Mouse (Mus musculus) forebrain, embryonic 11.5 days (tissue): Measurements from ENCODE around the gene Rpl19. TPM values are rescaled to one million over a fixed set of nuclear protein-coding genes. Genes with fewer than 3 reads are reported as not detected.
A peak's percentile ranks its signal among the peaks of the same experiment; 100 is the strongest.

Source experiments
- ATAC-seq: fragments of 200-750 bp; cut with Nextera tagmentation; replicated peaks from 2 replicates; pipeline ENCODE4 v1.8.0; 2017; ENCODE audit warnings: moderate TSS enrichment; ENCODE audit not compliant: low FRiP score
- DNase-seq: peaks from one replicate; pipeline ENCODE4 v3.0.0-alpha.2; 2017; ENCODE audit warnings: low spot score
- H3K27ac ChIP-seq: fragments of 300-500 bp; sonication (generic); 2 replicates; pipeline ENCODE4 v1.5.1; 2014; ENCODE audit warnings: low read depth, low read length
- H3K27me3 ChIP-seq: fragments of 300-500 bp; sonication (generic); 2 replicates; pipeline ENCODE4 v1.6.1; 2014; ENCODE audit warnings: mild to moderate bottlenecking, low read length, mixed read lengths; ENCODE audit not compliant: control insufficient read depth, insufficient read depth
- H3K36me3 ChIP-seq: fragments of 300-500 bp; sonication (generic); 2 replicates; pipeline ENCODE4 v1.6.1; 2014; ENCODE audit warnings: mild to moderate bottlenecking, low read length, moderate library complexity, mixed read lengths; ENCODE audit not compliant: control insufficient read depth, insufficient read depth
- H3K4me1 ChIP-seq: fragments of 300-500 bp; sonication (generic); replicated peaks from 2 replicates; pipeline ENCODE4 v1.6.1; 2014; ENCODE audit warnings: low read length, mixed read lengths; ENCODE audit not compliant: control insufficient read depth, insufficient read depth
- H3K4me2 ChIP-seq: fragments of 300-500 bp; sonication (generic); 2 replicates; pipeline ENCODE4 v1.6.1; 2014; ENCODE audit warnings: low read depth, mild to moderate bottlenecking, low read length, moderate library complexity, mixed read lengths; ENCODE audit not compliant: severe bottlenecking
- H3K4me3 ChIP-seq: fragments of 300-500 bp; sonication (generic); 2 replicates; pipeline ENCODE4 v1.5.1; 2014; ENCODE audit warnings: low read depth, low read length
- H3K9ac ChIP-seq: fragments of 300-500 bp; sonication (generic); 2 replicates; pipeline ENCODE4 v1.6.1; 2014; ENCODE audit warnings: low read length
- H3K9me3 ChIP-seq: fragments of 300-500 bp; sonication (generic); 2 replicates; pipeline ENCODE4 v1.6.1; 2016; ENCODE audit warnings: low read length, mixed read lengths; ENCODE audit not compliant: control insufficient read depth
- WGBS: fragments of 180-500 bp; shearing (Covaris S2); extraction: QIAGEN DNeasy Blood & Tissue Kit; methylation state at CpG from one replicate; pipeline ENCODE4 v1.1.7; 2014; 5-methylcytosine and 5-hydroxymethylcytosine counted together
- polyA plus RNA-seq: library from polyadenylated mRNA; unstranded; fragments of >200 nt; fragmentation: Nextera tagmentation; extraction: Ambion mirVana; gene quantifications from 2 replicates; pipeline ENCODE4 v1.2.1, GENCODE M21; 2014

Gene Rpl19
- polyA plus RNA-seq, 1 experiment from 2014 or later: 897 TPM

- no peak for DNase-seq
- H3K4me1 ChIP-seq: peaks cover 20% of the 10 kb centered on the region
- H3K4me3 ChIP-seq: no peak overlapping the region
- no peak for ATAC-seq
- no peaks in the 10 kb centered on the region for H3K9me3 ChIP-seq
- no peak overlapping the region for H3K4me2 ChIP-seq
- WGBS: 72% methylated on average over 6 of the region's 6 CpGs
- no peaks in the 10 kb centered on the region for H3K27me3 ChIP-seq
- no peaks in the 10 kb centered on the region for H3K36me3 ChIP-seq
- no peak overlapping the region for H3K9ac ChIP-seq
- no peak overlapping the region for H3K27ac ChIP-seq
These were observed 8.3 kb upstream of the Rpl19 start for GRCm38 (mm10) chr11:98018222-98018621.

GRCm38 (mm10) chr11:98018858-98019641 lies 7.5 kb upstream of the Rpl19 start:
- Histone ChIP-seq H3K27ac (peak overlapping the region; percentile 61), H3K4me2 (peak overlapping the region; percentile 9; the same call in 1 of the 2 replicates), H3K36me3 (no peaks in the 10 kb centered on the region), H3K27me3 (no peaks in the 10 kb centered on the region), H3K4me1 (peaks cover 20% of the 10 kb centered on the region), H3K9me3 (no peaks in the 10 kb centered on the region), H3K9ac (no peak overlapping the region), H3K4me3 (no peak overlapping the region)
- peak; percentile 76 for DNase-seq
- 22% methylated on average over 10 of the region's 10 CpGs for WGBS
- 0 out of 2 replicates have a peak, but pooled peaks have one; percentile 22 for ATAC-seq

DNA sequence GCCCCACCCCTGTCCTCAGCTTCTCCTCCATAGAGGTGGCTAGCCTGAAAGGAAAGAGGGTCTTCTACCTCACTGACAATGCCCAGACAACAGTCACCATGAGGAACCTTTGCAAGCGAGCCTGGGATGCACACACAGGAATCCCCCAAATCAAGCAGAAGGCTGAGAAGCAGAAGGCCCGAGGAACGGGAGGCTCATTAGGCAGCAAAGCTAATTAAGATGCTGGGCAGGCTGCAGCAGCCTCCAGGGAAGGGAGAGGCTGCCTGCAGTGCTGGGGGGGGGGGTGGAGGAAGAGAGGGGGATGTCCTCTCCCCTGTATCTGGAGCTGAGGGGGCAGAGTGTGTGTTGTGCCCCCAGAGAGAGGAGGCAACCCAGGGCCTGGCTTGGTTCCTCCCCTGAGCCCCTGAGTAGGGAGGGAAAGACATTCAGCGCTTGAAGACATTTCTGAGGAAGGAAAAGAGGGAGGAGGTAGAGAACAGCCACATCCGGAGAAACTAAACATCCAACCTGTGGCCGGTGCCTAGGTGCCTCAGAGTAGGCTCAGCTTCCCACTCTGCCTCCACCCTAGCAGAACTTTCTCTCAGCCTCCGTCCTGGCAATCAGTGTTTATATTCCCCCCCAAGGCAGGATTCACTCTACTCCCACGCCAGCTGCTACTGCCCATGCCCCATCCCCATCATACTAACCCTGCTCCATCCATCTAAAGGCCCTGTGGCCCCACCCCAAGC lies 6.5 kb upstream of the Rpl19 start:
- ATAC-seq (peak; percentile 34; the same call in 1 of the 2 replicates), DNase-seq (peak; percentile 62)
- peak overlapping the region; percentile 61 for H3K27ac ChIP-seq
- H3K9me3 ChIP-seq: no peaks in the 10 kb centered on the region
- H3K4me2 ChIP-seq: peak overlapping the region; percentile 26; the same call in 1 of the 2 replicates
- WGBS: 29% methylated on average over 8 of the region's 8 CpGs
- no peaks in the 10 kb centered on the region for H3K27me3 ChIP-seq
- no peak overlapping the region for H3K4me3 ChIP-seq
- H3K36me3 ChIP-seq: no peaks in the 10 kb centered on the region
- peaks cover 20% of the 10 kb centered on the region for H3K4me1 ChIP-seq
- H3K9ac ChIP-seq: 0 out of 2 replicates have a peak overlapping the region, but pooled peaks have one; percentile 35

- H3K9ac ChIP-seq: no peak overlapping the region
- WGBS: 70% methylated on average over 1 of the region's 1 CpGs
- H3K4me3 ChIP-seq: no peak overlapping the region
- H3K27ac ChIP-seq: no peak overlapping the region
- H3K4me1 ChIP-seq: peaks cover 20% of the 10 kb centered on the region
- peak overlapping the region; percentile 26; the same call in 1 of the 2 replicates for H3K4me2 ChIP-seq
- no peaks in the 10 kb centered on the region for H3K9me3 ChIP-seq
- H3K27me3 ChIP-seq: no peaks in the 10 kb centered on the region
- no peak for DNase-seq
- H3K36me3 ChIP-seq: no peaks in the 10 kb centered on the region
- ATAC-seq: no peak
These were observed 5.8 kb upstream of the Rpl19 start for GRCm38 (mm10) chr11:98020710-98021109.

GRCm38 (mm10) chr11:98021118-98021517 lies 5.4 kb upstream of the Rpl19 start:
- 60% methylated on average over 2 of the region's 2 CpGs for WGBS
- Histone ChIP-seq H3K27me3 (no peaks in the 10 kb centered on the region), H3K27ac (no peak overlapping the region), H3K36me3 (no peaks in the 10 kb centered on the region), H3K4me2 (peak overlapping the region; percentile 94), H3K9ac (no peak overlapping the region; the same call in 1 of the 2 replicates), H3K4me3 (peak overlapping the region; percentile 77), H3K4me1 (peaks cover 20% of the 10 kb centered on the region), H3K9me3 (no peaks in the 10 kb centered on the region)
- ATAC-seq (no peak), DNase-seq (no peak)

GRCm38 (mm10) chr11:98021565-98022252 lies 4.8 kb upstream of the Rpl19 start:
- ATAC-seq: 0 out of 2 replicates have a peak, but pooled peaks have one; percentile 1
- H3K4me3 ChIP-seq: peak overlapping the region; percentile 77
- WGBS: 4% methylated on average over 33 of the region's 34 CpGs
- peak overlapping the region; percentile 94 for H3K4me2 ChIP-seq
- no peaks in the 10 kb centered on the region for H3K36me3 ChIP-seq
- peak overlapping the region; percentile 85 for H3K9ac ChIP-seq
- no peak overlapping the region; the same call in 1 of the 2 replicates for H3K27ac ChIP-seq
- peaks cover 20% of the 10 kb centered on the region for H3K4me1 ChIP-seq
- DNase-seq: peak; percentile 76
- no peaks in the 10 kb centered on the region for H3K27me3 ChIP-seq
- no peaks in the 10 kb centered on the region for H3K9me3 ChIP-seq

DNA sequence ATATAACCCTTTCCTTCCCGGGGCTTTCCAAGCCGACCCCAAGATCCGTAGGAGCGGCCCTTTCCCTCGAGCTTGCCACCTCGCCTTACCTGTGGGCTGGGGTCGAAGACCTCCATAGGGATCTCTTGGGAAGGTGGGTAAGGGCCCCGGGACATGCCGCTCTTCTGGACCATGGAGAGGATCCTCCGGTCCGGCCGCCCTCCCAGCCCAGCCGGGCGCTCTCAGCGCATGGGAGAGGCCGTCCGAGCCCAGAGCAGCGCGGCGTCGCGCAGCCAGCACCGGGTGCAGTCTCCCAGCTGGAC lies 4.3 kb upstream of the Rpl19 start:
- ATAC-seq (no peak; the same call in 1 of the 2 replicates), DNase-seq (no peak)
- Histone ChIP-seq H3K27me3 (no peaks in the 10 kb centered on the region), H3K27ac (peak overlapping the region; percentile 80), H3K4me3 (peak overlapping the region; percentile 77), H3K9me3 (no peaks in the 10 kb centered on the region), H3K4me1 (peaks cover 20% of the 10 kb centered on the region), H3K36me3 (no peaks in the 10 kb centered on the region), H3K9ac (peak overlapping the region; percentile 85), H3K4me2 (peak overlapping the region; percentile 94)
- WGBS: under 1% methylated on average over 22 of the region's 23 CpGs

- H3K27ac ChIP-seq: peak within 1 kb of the TSS; percentile 80
- H3K4me3 ChIP-seq: peak within 1 kb of the TSS; percentile 77
- 1% methylated on average over 50 of the region's 52 CpGs for WGBS
- H3K4me1 ChIP-seq: peaks cover 20% of the 10 kb centered on the region
- no peaks in the 10 kb centered on the region for H3K9me3 ChIP-seq
- peak; percentile 66 for ATAC-seq
- peak within 1 kb of the TSS; percentile 94 for H3K4me2 ChIP-seq
- no peaks in the 10 kb centered on the region for H3K36me3 ChIP-seq
- no peaks in the 10 kb centered on the region for H3K27me3 ChIP-seq
- peak within 1 kb of the TSS; percentile 85 for H3K9ac ChIP-seq
- peak; percentile 93 for DNase-seq
These were observed 3.7 kb upstream of the Rpl19 start, which contains the start of gene Cacnb1 for GRCm38 (mm10) chr11:98022555-98023371. TSS of gene Cacnb1 (minus strand) at chr11:98023034.
